Mouse (Mus musculus) forebrain, embryonic 15.5 days (tissue): Measurements from ENCODE around the gene Ptprq. TPM values are rescaled to one million over a fixed set of nuclear protein-coding genes. Genes with fewer than 3 reads are reported as not detected.
A peak's percentile ranks its signal among the peaks of the same experiment; 100 is the strongest.

Source experiments
- ATAC-seq: fragments of 200-750 bp; cut with Nextera tagmentation; replicated peaks from 2 replicates; pipeline ENCODE4 v1.8.0; 2017; ENCODE audit warnings: mild to moderate bottlenecking, moderate TSS enrichment, moderate library complexity
- H3K27ac ChIP-seq: fragments of 300-500 bp; sonication (generic); replicated peaks from 2 replicates; pipeline ENCODE4 v1.5.1; 2015; ENCODE audit warnings: mild to moderate bottlenecking, inconsistent platforms
- H3K27me3 ChIP-seq: fragments of 300-500 bp; sonication (generic); 2 replicates; pipeline ENCODE4 v1.6.1; 2015; ENCODE audit warnings: inconsistent platforms
- H3K36me3 ChIP-seq: fragments of 300-500 bp; sonication (generic); 2 replicates; pipeline ENCODE4 v1.6.1; 2015; ENCODE audit warnings: mild to moderate bottlenecking, inconsistent platforms
- H3K4me1 ChIP-seq: fragments of 300-500 bp; sonication (generic); 2 replicates; pipeline ENCODE4 v1.6.1; 2015; ENCODE audit warnings: inconsistent platforms
- H3K4me2 ChIP-seq: fragments of 300-500 bp; sonication (generic); replicated peaks from 2 replicates; pipeline ENCODE4 v1.6.1; 2015; ENCODE audit warnings: mild to moderate bottlenecking, inconsistent platforms
- H3K4me3 ChIP-seq: fragments of 300-500 bp; sonication (generic); 2 replicates; pipeline ENCODE4 v1.5.1; 2015; ENCODE audit warnings: mild to moderate bottlenecking, inconsistent platforms
- H3K9ac ChIP-seq: fragments of 300-500 bp; sonication (generic); replicated peaks from 2 replicates; pipeline ENCODE4 v1.6.1; 2015; ENCODE audit warnings: mild to moderate bottlenecking, inconsistent platforms
- H3K9me3 ChIP-seq: fragments of 300-500 bp; sonication (generic); 2 replicates; pipeline ENCODE4 v1.6.1; 2016; ENCODE audit warnings: inconsistent platforms
- WGBS: fragments of 180-500 bp; shearing (Covaris S2); methylation state at CpG from one replicate; pipeline ENCODE4 v1.1.7; 2015; ENCODE audit warnings: mixed read lengths; 5-methylcytosine and 5-hydroxymethylcytosine counted together
- polyA plus RNA-seq: library from polyadenylated mRNA; unstranded; fragments of >200 nt; fragmentation: Nextera tagmentation; extraction: Ambion mirVana; gene quantifications from 2 replicates; pipeline ENCODE4 v1.2.1, GENCODE M21; 2015

Ptprq gene
- polyA plus RNA-seq, 1 experiment from 2014 or later = 0.11 TPM

DNA sequence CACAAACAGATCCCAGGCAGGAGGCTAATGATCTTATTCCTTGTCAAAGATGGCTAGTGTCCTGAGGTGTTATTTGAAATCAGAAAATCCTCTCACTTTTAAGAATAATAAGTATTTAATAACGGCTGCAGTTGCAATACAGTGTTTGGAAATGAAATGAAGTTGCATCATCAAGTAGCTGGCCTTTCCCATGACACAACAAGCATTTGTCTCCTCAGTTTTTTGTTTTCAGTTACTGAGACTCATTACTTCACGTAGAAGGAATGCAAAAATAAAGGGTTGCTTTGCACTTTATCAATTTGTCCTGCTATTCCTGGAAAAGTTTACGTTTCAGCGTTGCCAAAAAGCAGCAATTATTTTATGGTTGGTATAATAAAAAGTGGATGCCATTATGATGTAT is 216.4 kb downstream of the Ptprq start:
- no peaks in the 10 kb centered on the region for H3K4me1 ChIP-seq
- H3K4me3 ChIP-seq = no peak overlapping the region
- no peak overlapping the region for H3K9ac ChIP-seq
- H3K27ac ChIP-seq = no peak overlapping the region
- H3K4me2 ChIP-seq = no peak overlapping the region
- 60% methylated on average over 4 of the region's 4 CpGs for WGBS
- no peaks in the 10 kb centered on the region for H3K27me3 ChIP-seq
- no peaks in the 10 kb centered on the region for H3K36me3 ChIP-seq
- no peaks in the 10 kb centered on the region for H3K9me3 ChIP-seq
- no peak for ATAC-seq

DNA sequence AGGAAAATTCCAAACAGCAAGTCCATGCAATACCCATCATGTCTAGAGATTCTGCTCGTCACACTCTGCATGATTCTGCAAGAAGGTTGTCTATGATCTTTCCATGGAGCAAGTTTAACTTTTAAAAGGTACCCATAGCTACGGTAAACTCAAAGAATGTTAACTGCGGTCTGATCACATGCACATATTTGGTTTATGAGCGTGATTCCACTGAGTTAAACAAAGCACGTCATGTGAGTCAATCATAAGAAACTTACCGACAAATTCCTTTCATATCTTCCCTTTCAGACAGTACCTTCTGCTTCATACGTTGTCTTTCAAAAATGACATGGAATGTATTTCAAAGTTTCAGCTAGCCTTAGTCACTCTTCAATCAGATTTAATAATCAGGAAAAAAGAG is 217.7 kb downstream of the Ptprq start:
- Histone ChIP-seq H3K4me1 (no peaks in the 10 kb centered on the region), H3K9me3 (no peaks in the 10 kb centered on the region), H3K27ac (no peak overlapping the region), H3K4me3 (no peak overlapping the region), H3K36me3 (no peaks in the 10 kb centered on the region), H3K9ac (no peak overlapping the region), H3K27me3 (no peaks in the 10 kb centered on the region), H3K4me2 (no peak overlapping the region)
- 95% methylated on average over 7 of the region's 7 CpGs for WGBS
- ATAC-seq = no peak

DNA sequence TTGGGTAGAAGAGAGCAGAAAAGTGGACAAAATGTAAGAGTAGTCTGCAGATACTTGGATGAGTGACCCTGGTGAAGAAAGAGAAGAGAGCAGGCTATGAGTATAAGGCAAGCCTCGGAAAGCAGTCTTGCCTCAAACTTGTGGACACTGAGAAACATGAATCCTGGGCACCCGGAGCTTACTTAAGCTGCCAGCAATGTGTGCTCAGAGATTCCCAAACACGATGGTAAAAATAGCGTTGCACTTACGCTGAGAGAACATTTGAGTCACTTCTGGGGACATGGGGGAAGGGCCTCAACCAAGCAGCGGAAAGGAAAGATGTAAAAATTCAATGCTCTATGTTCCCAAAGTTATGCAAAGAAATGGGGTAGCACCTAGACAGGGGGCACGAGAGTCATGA is 220.2 kb downstream of the Ptprq start:
- Histone ChIP-seq H3K27ac (no peak overlapping the region), H3K4me1 (no peaks in the 10 kb centered on the region), H3K9me3 (no peaks in the 10 kb centered on the region), H3K4me3 (no peak overlapping the region), H3K36me3 (no peaks in the 10 kb centered on the region), H3K4me2 (no peak overlapping the region), H3K27me3 (no peaks in the 10 kb centered on the region), H3K9ac (no peak overlapping the region)
- 89% methylated on average over 7 of the region's 7 CpGs for whole genome bisulfite sequencing
- ATAC-seq = no peak

DNA sequence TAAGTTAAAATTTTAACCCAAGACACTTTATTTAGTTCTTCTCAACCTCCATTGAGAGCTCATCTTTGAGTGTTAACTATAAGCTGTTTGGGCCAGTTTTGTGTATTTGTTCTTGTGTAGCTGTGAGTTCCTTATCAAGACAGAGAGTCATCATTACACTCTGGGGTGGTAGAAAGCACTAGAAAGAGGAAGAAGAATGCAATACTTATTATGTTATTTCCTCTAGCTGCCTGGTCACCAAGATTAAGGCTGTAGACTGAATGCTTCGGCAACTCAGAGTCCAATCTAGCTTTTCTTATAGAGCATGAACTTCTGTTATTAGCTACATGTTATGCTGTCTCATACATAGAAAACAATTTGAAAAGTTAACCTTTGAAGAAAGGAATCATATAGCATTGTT is 223.4 kb downstream of the Ptprq start:
- no peak overlapping the region for H3K4me3 ChIP-seq
- no peak overlapping the region for H3K27ac ChIP-seq
- no peaks in the 10 kb centered on the region for H3K36me3 ChIP-seq
- H3K4me2 ChIP-seq = no peak overlapping the region
- 95% methylated on average over 1 of the region's 1 CpGs for WGBS
- no peaks in the 10 kb centered on the region for H3K27me3 ChIP-seq
- H3K4me1 ChIP-seq = no peaks in the 10 kb centered on the region
- H3K9me3 ChIP-seq = no peaks in the 10 kb centered on the region
- no peak for ATAC-seq
- H3K9ac ChIP-seq = no peak overlapping the region

DNA sequence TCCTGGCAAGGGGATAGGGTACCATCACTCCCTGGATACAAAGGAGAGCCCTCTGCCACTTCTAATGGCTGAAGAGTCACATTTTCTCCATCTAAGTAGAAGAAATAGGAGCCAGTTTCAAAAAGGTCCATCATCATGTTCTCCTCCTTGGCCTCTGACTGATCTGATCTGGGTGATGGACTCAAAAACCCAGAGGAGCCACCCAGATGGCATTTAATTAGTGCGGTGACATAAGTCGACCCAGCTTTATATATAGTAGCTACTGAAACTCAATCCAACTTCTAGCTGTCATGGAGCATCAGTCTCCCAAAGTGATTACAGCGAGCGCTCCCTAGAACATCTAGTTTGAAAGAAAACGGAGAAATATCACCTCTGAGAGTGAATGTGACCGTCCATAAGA is 225.3 kb downstream of the Ptprq start, which contains the start of gene Myf6:
Gene Myf6 (minus strand): TSS at position 170 of the 400 bp plus-strand sequence.
- no peaks in the 10 kb centered on the region for H3K27me3 ChIP-seq
- H3K27ac ChIP-seq = no peak within 1 kb of the TSS
- H3K4me2 ChIP-seq = peak within 1 kb of the TSS; percentile 57
- H3K36me3 ChIP-seq = no peaks in the 10 kb centered on the region
- 0 out of 2 replicates have a peak, but pooled peaks have one; percentile 3 for ATAC-seq
- no peaks in the 10 kb centered on the region for H3K4me1 ChIP-seq
- no peaks in the 10 kb centered on the region for H3K9me3 ChIP-seq
- 96% methylated on average over 6 of the region's 6 CpGs for WGBS
- H3K9ac ChIP-seq = no peak within 1 kb of the TSS
- peak within 1 kb of the TSS; percentile 37 for H3K4me3 ChIP-seq

DNA sequence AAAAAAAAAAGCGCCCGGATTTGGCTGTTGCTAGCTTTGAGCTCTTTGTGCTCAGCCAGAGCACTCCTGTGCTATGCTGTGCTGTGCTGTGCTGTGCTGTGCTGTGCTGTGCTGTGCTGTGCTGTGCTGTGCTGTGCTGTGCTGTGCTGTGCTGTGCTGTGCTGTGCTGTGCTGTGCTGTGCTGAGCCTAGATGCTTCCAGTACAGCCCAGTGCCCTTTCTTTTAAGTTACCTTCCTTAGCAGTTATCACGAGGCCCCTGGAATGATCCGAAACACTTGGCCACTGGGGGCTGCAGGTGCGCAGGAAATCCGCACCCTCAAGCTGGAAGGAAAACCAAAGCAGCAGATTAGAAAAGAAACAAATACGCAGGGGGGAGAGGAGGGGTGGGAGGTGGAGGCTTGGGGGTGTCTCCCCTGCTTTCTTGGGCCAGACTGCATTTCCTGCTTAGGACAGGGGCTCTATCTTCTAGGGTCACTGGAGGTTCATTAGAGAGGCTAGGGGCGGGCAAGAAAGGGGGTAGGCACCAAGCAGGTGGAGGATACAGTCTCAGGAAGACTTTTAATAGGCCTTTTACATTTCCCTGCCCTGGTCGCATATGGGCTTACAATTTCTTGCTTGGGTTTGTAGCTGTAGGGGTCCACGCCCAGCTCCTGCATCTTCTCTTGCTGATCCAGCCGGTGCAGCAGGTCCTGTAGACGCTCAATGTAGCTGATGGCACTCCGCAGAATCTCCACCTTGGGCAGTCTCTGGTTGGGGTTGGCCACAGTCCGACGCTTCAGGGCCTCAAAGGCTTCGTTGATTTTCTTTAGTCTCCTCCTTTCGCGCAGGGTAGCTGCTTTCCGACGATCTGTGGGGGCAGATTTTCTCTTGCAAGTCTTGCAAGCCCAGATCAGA is 226.0 kb downstream of the Ptprq start:
- Histone ChIP-seq H3K36me3 (no peaks in the 10 kb centered on the region), H3K9ac (peak overlapping the region; percentile 33), H3K4me3 (peak overlapping the region; percentile 37), H3K27me3 (no peaks in the 10 kb centered on the region), H3K4me2 (peak overlapping the region; percentile 57), H3K4me1 (no peaks in the 10 kb centered on the region), H3K9me3 (no peaks in the 10 kb centered on the region), H3K27ac (no peak overlapping the region)
- WGBS = 47% methylated on average over 20 of the region's 20 CpGs
- peak; percentile 87 for ATAC-seq

DNA sequence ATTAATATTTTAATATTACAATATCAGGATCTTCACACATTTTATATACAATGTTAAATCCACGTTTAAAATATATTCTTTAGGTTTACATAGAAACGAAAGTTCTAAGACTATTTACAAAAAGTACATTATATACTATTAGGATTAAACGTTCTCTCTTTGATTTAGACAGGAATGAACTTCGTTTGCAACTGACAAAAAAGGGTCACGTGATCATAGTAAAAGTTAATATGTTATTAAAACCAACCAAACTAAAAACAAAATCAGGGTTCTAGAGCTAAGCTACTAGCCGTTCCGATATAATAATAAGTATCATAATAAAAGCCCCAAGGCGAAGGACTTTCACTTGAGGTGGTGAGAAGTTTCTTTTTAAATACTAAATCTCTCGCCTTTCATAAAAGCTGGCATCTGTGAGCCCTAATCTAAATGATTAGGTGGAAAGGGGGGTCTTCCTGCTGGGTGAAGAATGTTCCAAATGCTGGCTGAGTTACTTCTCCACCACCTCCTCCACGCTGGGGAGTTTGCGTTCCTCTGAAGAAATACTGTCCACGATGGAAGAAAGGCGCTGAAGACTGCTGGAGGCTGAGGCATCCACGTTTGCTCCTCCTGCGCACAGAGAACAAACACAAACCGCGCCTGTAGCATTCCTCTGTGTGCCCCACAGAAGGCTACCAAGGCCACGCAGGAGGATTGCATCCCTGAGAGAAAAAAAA is 226.8 kb downstream of the Ptprq start:
- Histone ChIP-seq H3K27me3 (no peaks in the 10 kb centered on the region), H3K4me3 (peak overlapping the region; percentile 37), H3K4me2 (peak overlapping the region; percentile 57), H3K9ac (peak overlapping the region; percentile 33), H3K4me1 (no peaks in the 10 kb centered on the region), H3K9me3 (no peaks in the 10 kb centered on the region), H3K36me3 (no peaks in the 10 kb centered on the region), H3K27ac (no peak overlapping the region)
- no peak; the same call in 1 of the 2 replicates for ATAC-seq
- 31% methylated on average over 18 of the region's 18 CpGs for WGBS

DNA sequence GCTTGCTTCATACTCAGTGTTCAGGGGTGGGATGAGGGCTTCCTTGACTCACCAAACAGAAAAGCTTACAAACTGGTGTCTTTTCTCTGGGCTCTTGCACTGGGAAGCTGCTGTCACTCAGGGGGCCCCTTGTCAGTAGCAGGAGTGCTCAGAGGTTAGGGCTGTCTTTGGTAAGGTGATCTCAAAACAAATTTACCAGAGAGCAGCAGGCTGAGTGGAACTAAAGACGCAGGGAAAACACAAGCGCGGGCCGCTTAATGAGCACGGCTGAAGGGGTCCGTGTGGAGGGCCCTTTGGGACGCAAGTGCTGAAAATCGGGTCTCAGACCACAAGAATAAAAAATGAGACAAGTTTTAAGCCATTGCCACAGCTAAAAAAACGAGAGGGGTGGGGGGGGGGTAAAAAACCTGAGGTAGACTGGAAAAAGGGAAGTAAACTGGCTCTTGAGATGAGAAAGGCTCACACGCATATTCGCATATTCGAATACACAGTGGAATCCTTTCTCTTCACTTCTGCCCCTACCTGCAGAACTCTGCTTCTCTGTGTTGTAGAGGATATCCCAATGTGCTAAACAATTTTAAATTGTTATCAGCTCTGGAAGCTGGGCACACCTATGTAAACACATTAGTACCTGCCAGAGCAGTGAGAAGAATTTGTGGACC is 231.1 kb downstream of the Ptprq start:
- 30% methylated on average over 12 of the region's 12 CpGs for WGBS
- H3K9me3 ChIP-seq = no peaks in the 10 kb centered on the region
- no peak overlapping the region for H3K27ac ChIP-seq
- H3K4me1 ChIP-seq = no peaks in the 10 kb centered on the region
- no peaks in the 10 kb centered on the region for H3K27me3 ChIP-seq
- H3K36me3 ChIP-seq = no peaks in the 10 kb centered on the region
- H3K4me2 ChIP-seq = no peak overlapping the region
- ATAC-seq = no peak
- H3K9ac ChIP-seq = no peak overlapping the region
- H3K4me3 ChIP-seq = no peak overlapping the region

DNA sequence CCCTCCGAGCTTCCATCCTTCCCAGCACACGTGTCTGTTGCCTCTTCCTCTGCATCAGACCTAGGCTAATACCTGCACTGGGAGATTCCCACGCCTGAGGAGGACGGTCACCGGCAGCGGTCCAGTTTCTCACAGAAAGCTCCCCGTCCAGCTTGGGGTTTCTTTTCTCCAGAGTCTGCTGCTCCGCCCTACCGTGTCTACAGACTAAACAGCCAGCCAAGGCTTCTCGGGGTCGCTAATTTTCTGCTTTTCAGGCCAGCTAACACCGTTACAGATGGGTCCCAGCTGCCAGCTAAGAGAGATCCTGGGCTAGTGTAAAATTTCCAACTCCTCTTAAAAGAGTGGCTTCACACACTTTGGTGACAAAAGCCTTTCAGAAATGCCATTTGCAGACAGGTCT is 233.1 kb downstream of the Ptprq start:
- H3K4me3 ChIP-seq = no peak overlapping the region
- 76% methylated on average over 12 of the region's 12 CpGs for WGBS
- no peaks in the 10 kb centered on the region for H3K36me3 ChIP-seq
- H3K27me3 ChIP-seq = no peaks in the 10 kb centered on the region
- no peak overlapping the region for H3K27ac ChIP-seq
- no peak overlapping the region for H3K4me2 ChIP-seq
- H3K9me3 ChIP-seq = no peaks in the 10 kb centered on the region
- no peak for ATAC-seq
- H3K4me1 ChIP-seq = no peaks in the 10 kb centered on the region
- H3K9ac ChIP-seq = no peak overlapping the region

DNA sequence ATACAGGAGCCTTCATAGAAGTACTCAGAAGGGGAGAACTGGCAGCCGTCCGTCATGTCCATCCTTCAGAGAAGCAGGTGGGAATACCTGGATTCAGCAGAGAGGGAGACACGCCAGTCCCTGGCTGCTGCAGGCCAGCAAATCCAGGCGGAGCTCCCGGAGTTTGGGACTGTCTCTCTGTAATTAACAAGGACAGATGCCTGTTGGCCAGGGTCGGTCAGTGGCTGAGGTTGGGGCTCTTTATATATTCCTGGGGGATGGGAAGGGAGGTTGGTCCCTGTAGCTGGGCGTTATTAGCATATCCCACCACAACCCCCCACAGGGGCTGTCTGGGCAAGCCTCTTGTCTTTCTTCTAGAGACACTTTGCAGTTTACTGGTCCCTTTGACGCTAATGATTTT is 234.0 kb downstream of the Ptprq start, which contains the start of gene Myf5:
Gene Myf5 (minus strand): TSS at position 265 of the 400 bp plus-strand sequence.
- no peak within 1 kb of the TSS for H3K4me2 ChIP-seq
- H3K27ac ChIP-seq = no peak within 1 kb of the TSS
- 70% methylated on average over 8 of the region's 8 CpGs for WGBS
- ATAC-seq = no peak
- H3K4me3 ChIP-seq = no peak within 1 kb of the TSS
- H3K36me3 ChIP-seq = no peaks in the 10 kb centered on the region
- no peaks in the 10 kb centered on the region for H3K27me3 ChIP-seq
- no peaks in the 10 kb centered on the region for H3K9me3 ChIP-seq
- H3K4me1 ChIP-seq = no peaks in the 10 kb centered on the region
- H3K9ac ChIP-seq = no peak within 1 kb of the TSS

DNA sequence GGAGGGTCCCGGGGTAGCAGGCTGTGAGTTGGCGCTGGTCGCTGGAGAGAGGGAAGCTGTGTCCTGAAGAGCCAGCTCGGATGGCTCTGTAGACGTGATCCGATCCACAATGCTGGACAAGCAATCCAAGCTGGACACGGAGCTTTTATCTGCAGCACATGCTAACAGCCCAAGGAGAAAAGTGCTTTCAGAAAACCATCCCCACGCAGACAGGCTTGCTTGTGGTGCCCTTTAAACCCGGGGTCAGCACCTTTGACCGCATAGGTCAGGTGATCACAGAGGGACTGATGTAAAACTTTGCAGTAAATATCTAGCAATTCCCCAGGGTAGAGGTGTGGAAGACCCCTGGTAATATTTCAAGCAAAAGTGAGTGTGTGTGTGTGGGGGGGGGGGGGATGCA is 235.8 kb downstream of the Ptprq start:
- whole genome bisulfite sequencing = 86% methylated on average over 10 of the region's 10 CpGs
- H3K27ac ChIP-seq = no peak overlapping the region
- H3K9ac ChIP-seq = no peak overlapping the region
- no peaks in the 10 kb centered on the region for H3K36me3 ChIP-seq
- no peak overlapping the region for H3K4me3 ChIP-seq
- H3K9me3 ChIP-seq = no peaks in the 10 kb centered on the region
- no peak for ATAC-seq
- H3K4me2 ChIP-seq = no peak overlapping the region
- no peaks in the 10 kb centered on the region for H3K27me3 ChIP-seq
- no peaks in the 10 kb centered on the region for H3K4me1 ChIP-seq

DNA sequence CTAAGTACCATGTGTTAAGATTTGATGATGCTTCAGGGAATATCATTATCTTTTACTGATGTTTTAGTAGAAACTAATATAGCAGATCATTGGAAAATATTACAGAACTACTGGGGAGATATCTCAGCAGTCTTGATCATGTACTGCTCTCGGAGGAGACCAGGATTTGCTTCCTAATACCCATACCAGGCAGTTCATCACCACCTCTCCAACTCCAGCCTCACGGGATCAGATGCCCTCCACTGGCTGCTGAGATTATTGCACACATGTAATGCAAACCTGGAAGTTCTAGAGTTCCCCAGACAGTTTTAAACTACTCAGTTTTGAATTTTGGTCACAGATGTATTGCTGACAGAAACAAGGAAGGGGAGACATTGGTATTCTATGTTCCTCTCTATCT is 246.4 kb downstream of the Ptprq start:
- Histone ChIP-seq H3K4me1 (no peaks in the 10 kb centered on the region), H3K27me3 (no peaks in the 10 kb centered on the region), H3K9me3 (no peaks in the 10 kb centered on the region), H3K36me3 (no peaks in the 10 kb centered on the region), H3K4me3 (no peak overlapping the region), H3K4me2 (no peak overlapping the region), H3K27ac (no peak overlapping the region), H3K9ac (no peak overlapping the region)
- no peak for ATAC-seq
- WGBS = 43% methylated on average over 2 of the region's 2 CpGs
